Mouse (Mus musculus) cerebellum, adult 2 months (tissue): ENCODE measurements around the gene Fbp1.

ENCODE experiments used
- CTCF ChIP-seq: fragments of 200-500 bp; IDR thresholded peaks from 2 replicates; pipeline ENCODE4 v1.5.1; 2011; ENCODE audit warnings: low read depth, mild to moderate bottlenecking, control low read depth, low read length, moderate library complexity, borderline replicate concordance; ENCODE audit not compliant: insufficient read depth
- POLR2A ChIP-seq: fragments of 200-500 bp; IDR thresholded peaks from 2 replicates; pipeline ENCODE4 v1.6.1; 2011; ENCODE audit warnings: low read length, control low read depth, borderline replicate concordance; ENCODE audit not compliant: insufficient read depth

DNA sequence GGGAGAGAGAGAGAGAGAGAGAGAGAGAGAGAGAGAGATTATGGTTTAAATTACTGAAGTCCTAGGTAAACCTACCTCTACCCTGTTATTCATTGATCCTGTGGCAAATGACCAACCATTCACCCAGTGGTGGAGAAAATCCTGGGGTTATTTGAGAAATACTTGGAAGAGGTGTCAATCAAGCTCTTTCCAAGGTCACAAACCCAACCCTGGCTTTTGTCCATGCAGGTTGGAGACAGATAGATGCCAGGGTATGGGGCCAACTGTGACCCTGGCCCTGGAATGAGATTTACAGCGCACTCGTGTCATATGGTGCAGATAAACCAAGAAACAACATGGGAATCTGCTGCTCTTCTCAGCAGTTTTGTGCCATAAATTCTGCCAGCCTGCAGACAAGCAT, 4.6 kb downstream of the Fbp1 start:
- TF ChIP-seq CTCF = no peak
- TF ChIP-seq POLR2A = no peak
